Mouse (Mus musculus): Measurements from ENCODE around the gene Rcc1l.

DNA sequence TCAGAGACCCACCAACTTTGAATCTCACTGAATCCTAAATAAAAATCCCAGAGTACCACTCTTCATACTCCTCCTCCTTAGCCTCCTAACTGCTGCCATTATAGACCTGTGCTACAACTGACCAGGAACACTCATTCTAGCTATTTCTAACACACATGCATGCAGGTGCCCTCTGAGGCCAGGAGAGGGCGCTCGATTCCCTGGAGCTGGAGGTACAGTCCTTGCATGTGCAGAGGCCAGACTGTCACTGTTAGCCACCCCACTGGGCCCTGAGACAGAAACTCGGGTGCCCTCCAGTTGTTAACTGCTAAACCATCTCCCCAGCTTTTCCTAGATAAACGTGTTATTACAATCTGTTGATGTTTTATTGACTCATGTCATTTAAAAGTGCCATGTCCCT is 3.4 kb downstream of the Rcc1l start:
- TF ChIP-seq CTCF (IDR thresholded peaks at IDR 0.05) (peak; percentile 78), EP300 (IDR thresholded peaks at IDR 0.05) (no peak)
